Mouse (Mus musculus): Measurements from ENCODE around the gene Myg1.

DNA sequence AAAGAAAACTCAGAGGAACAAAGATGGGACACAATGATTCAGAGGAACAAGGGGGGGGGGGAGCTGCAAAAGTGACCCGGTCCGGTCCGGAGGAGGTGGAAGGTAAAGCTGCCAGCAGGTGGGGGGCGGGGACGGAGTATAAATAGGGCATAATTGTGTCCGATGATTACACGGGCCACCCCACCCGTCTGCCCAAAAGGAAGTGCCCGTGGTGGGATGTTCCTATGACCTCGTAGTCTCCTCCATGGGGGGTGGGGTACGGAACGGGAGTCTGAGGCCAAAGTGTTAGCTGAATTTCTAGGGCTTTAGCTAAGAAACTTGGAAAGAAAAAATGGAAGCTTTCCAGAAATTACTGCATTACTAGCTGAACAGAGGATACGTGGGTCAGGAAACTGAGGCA is 38.5 kb downstream of the Myg1 start:
- TF ChIP-seq EP300 (IDR thresholded peaks at IDR 0.05; ENCODE audit: insufficient read depth, low read depth, low read length) (no peak), CTCF (IDR thresholded peaks at IDR 0.05) (no peak)

All from heart, adult 2 months (tissue).